Mouse (Mus musculus) lung, embryonic 16.5 days (tissue): ENCODE measurements at regions not wholly inside any gene's neighbourhood (a gene's known extent, or its start where the extent isn't known, plus 50 kb on each side); places are given as distances from the start of the nearest gene placed in this dataset.

Experiments
- ATAC-seq: fragments of 200-750 bp; cut with Nextera tagmentation; 2 replicates; pipeline ENCODE4 v1.8.0; 2017; ENCODE audit warnings: low read depth, mild to moderate bottlenecking, moderate library complexity
- H3K27ac ChIP-seq: fragments of 300-500 bp; sonication (generic); 2 replicates; pipeline ENCODE4 v1.5.1; 2014; ENCODE audit warnings: mild to moderate bottlenecking, control low read depth, low read length
- H3K27me3 ChIP-seq: fragments of 300-500 bp; sonication (generic); 2 replicates; pipeline ENCODE4 v1.6.1; 2014; ENCODE audit warnings: low read depth, low read length, mixed read lengths; ENCODE audit not compliant: control insufficient read depth, insufficient read depth
- H3K36me3 ChIP-seq: fragments of 300-500 bp; sonication (generic); 2 replicates; pipeline ENCODE4 v1.6.1; 2014; ENCODE audit warnings: low read length; ENCODE audit not compliant: control insufficient read depth, insufficient read depth
- H3K4me1 ChIP-seq: fragments of 300-500 bp; sonication (generic); replicated peaks from 2 replicates; pipeline ENCODE4 v1.6.1; 2014; ENCODE audit warnings: low read length, mixed read lengths; ENCODE audit not compliant: control insufficient read depth, insufficient read depth
- H3K4me2 ChIP-seq: fragments of 300-500 bp; sonication (generic); 2 replicates; pipeline ENCODE4 v1.6.1; 2014; ENCODE audit warnings: low read depth, low read length, control low read depth
- H3K4me3 ChIP-seq: fragments of 300-500 bp; sonication (generic); 2 replicates; pipeline ENCODE4 v1.5.1; 2014; ENCODE audit warnings: mild to moderate bottlenecking, low read length, control low read depth
- H3K9ac ChIP-seq: fragments of 300-500 bp; sonication (generic); 2 replicates; pipeline ENCODE4 v1.6.1; 2014; ENCODE audit warnings: low read length, control low read depth
- H3K9me3 ChIP-seq: fragments of 300-500 bp; sonication (generic); 2 replicates; pipeline ENCODE4 v1.6.1; 2016; ENCODE audit warnings: low read length; ENCODE audit not compliant: control insufficient read depth
- WGBS: fragments of 180-500 bp; shearing (Covaris S2); extraction: QIAGEN DNeasy Blood & Tissue Kit; methylation state at CpG from one replicate; pipeline ENCODE4 v1.1.7; 2014; 5-methylcytosine and 5-hydroxymethylcytosine counted together

DNA sequence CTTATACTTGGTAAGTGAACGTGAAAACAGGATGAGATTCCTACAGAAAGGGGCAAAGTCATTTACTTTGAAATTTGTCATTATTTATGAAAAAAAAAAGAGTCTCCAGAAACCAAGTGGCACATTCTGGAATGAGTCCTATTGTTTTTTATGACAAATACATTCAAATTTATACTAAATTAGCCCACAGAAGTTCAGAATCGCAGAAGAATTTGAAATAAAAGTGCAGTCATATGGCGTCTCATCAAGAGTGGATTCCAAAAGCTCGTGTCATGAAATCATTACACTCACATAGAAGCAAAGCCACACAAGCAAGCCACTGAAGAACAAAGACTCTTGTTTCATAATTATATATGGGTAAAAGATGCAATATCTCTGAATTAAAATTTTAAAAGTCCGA lies 316.9 kb downstream of the Slc16a7 start:
- Histone ChIP-seq H3K27ac (no peak overlapping the region), H3K9me3 (no peaks in the 10 kb centered on the region), H3K27me3 (no peaks in the 10 kb centered on the region), H3K4me2 (no peak overlapping the region), H3K4me1 (no peaks in the 10 kb centered on the region), H3K36me3 (no peaks in the 10 kb centered on the region), H3K4me3 (no peak overlapping the region), H3K9ac (no peak overlapping the region)
- WGBS, result 66% methylated on average over 5 of the region's 5 CpGs
- no peak for ATAC-seq

DNA sequence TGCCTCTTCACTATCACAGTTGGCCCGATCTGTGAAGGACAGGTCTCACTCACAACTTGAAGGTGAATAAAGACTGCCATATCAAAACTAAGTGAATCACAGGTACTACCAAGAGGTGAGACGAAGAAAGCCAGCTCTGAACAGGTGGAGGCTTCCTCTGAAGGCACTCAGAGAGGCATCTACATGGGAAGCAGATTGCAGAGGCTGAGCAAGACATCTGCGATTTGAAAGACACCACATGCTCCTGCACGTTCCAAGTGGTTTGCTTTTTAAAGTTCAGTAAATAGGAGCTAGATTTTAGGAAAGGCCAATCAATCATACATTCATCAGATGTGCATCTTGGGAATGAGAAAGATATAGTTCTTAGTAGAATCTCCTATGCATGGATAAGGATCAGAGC lies 319.0 kb downstream of the Slc16a7 start:
- Histone ChIP-seq H3K9ac (no peak overlapping the region), H3K27ac (no peak overlapping the region), H3K36me3 (no peaks in the 10 kb centered on the region), H3K4me2 (no peak overlapping the region), H3K4me1 (no peaks in the 10 kb centered on the region), H3K9me3 (no peaks in the 10 kb centered on the region), H3K27me3 (no peaks in the 10 kb centered on the region), H3K4me3 (no peak overlapping the region)
- WGBS, result 71% methylated on average over 4 of the region's 4 CpGs
- ATAC-seq, result no peak

DNA sequence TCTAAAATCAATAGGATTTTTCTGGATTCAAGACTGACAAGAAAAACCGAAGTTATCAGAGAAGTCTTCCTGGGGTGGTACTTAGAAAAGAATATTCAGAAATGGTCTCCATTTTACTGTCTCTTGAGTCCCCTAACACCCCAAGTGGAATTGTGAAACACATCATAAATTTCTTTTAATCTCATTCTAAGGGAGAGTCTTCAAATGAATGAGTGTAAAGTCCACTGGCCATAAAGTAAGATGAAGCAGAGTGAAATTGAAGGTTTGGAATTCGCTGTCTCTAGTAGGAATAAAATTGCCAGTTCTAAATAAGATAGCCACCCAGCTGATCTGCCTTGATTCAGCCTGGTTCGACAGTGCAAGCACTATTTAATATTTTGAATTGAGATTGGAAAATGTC lies 350.0 kb downstream of the Slc16a7 start:
- no peak overlapping the region for H3K4me2 ChIP-seq
- H3K4me3 ChIP-seq, result no peak overlapping the region
- H3K9me3 ChIP-seq, result no peaks in the 10 kb centered on the region
- H3K36me3 ChIP-seq, result no peaks in the 10 kb centered on the region
- H3K9ac ChIP-seq, result no peak overlapping the region
- no peaks in the 10 kb centered on the region for H3K27me3 ChIP-seq
- H3K27ac ChIP-seq, result no peak overlapping the region
- WGBS, result 50% methylated on average over 3 of the region's 3 CpGs
- ATAC-seq, result no peak
- H3K4me1 ChIP-seq, result no peaks in the 10 kb centered on the region

DNA sequence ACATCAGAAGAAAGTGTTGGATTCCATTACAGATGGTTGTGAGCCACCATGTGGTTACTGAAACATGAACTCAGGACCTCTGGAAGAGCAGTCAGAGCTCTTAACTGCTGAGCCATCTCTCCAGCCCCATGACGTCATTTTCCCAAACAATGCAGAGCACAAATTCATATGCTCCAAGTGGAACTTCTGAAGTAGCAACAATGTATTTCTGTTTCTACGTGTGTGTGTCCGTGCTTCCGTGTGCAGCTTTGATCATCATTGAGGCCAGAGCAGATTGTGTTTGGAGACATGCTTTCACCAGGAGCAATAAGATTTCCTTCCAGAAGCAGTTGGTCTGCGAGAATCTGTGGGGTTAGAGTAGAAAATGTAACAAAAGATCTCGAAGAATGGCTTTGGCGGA lies 353.6 kb downstream of the Slc16a7 start:
- H3K4me2 ChIP-seq, result no peak overlapping the region
- no peak overlapping the region for H3K4me3 ChIP-seq
- H3K27me3 ChIP-seq, result no peaks in the 10 kb centered on the region
- no peak overlapping the region for H3K27ac ChIP-seq
- ATAC-seq, result no peak
- 79% methylated on average over 7 of the region's 7 CpGs for WGBS
- no peaks in the 10 kb centered on the region for H3K9me3 ChIP-seq
- H3K4me1 ChIP-seq, result no peaks in the 10 kb centered on the region
- no peaks in the 10 kb centered on the region for H3K36me3 ChIP-seq
- H3K9ac ChIP-seq, result no peak overlapping the region

DNA sequence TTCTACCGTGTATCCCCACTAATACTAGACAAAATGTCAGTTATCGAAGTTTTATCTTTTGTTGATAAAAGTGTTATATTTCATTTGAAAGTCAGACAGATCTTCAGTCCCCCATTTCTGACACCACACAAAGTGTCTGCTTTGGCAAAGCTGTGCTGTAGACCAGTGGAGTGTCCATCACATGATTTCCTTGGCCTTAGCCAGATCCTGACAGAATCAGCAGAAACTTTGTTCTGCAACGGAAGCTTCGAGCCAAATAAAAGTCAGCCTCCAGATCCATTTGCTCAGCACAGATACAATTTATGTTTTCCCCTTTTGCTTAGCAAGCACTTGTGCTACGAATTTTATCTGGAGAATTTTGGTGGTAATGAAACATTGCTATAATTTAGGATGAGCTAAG lies 360.9 kb downstream of the Slc16a7 start:
- WGBS, result 55% methylated on average over 5 of the region's 5 CpGs
- Histone ChIP-seq H3K4me2 (no peak overlapping the region), H3K9me3 (no peaks in the 10 kb centered on the region), H3K36me3 (no peaks in the 10 kb centered on the region), H3K9ac (no peak overlapping the region), H3K27me3 (no peaks in the 10 kb centered on the region), H3K4me1 (no peaks in the 10 kb centered on the region), H3K4me3 (no peak overlapping the region), H3K27ac (no peak overlapping the region)
- ATAC-seq, result peak; percentile 79

DNA sequence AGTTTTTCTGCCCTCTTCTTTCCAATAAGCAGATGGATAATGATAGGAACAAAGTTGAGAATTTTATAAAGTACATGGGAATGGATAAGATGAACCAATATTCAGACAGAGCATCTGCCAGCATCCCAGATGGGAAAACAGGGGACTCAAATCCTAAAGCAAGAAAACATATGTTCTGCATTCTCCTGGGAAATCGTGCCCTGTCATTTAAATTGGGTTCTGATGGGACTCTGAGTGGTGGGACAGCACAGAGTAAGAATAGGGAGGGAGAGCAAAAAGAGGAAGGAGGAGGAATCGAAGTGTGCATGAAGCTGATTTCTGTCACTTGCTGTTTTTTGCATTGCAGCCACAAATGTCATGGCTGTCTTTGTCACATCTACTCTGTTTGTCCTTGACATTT lies 362.4 kb downstream of the Slc16a7 start:
- H3K4me1 ChIP-seq, result no peaks in the 10 kb centered on the region
- H3K27me3 ChIP-seq, result no peaks in the 10 kb centered on the region
- no peak overlapping the region for H3K4me2 ChIP-seq
- no peaks in the 10 kb centered on the region for H3K36me3 ChIP-seq
- 56% methylated on average over 2 of the region's 2 CpGs for WGBS
- H3K9ac ChIP-seq, result no peak overlapping the region
- ATAC-seq, result no peak
- no peaks in the 10 kb centered on the region for H3K9me3 ChIP-seq
- no peak overlapping the region for H3K27ac ChIP-seq
- H3K4me3 ChIP-seq, result no peak overlapping the region
